Mouse (Mus musculus) myocyte (in vitro differentiated cells): ENCODE results near the gene Olfr47.

Source experiments
- CEBPB ChIP-seq: IDR thresholded peaks from 2 replicates; pipeline ENCODE4 v1.6.1; 2011; ENCODE audit warnings: mild to moderate bottlenecking, moderate library complexity; ENCODE audit not compliant: poor library complexity, insufficient read depth, severe bottlenecking
- E2F4 ChIP-seq: IDR thresholded peaks from one replicate; pipeline ENCODE4 v1.6.1; 2011; ENCODE audit warnings: mild to moderate bottlenecking, control low read depth, moderate library complexity; ENCODE audit not compliant: insufficient read depth
- MAX ChIP-seq: IDR thresholded peaks from one replicate; pipeline ENCODE4 v1.6.1; 2011; ENCODE audit warnings: low read depth, mild to moderate bottlenecking, control low read depth
- MYOD1 ChIP-seq, 3 experiments: IDR thresholded peaks; one replicate each; pipeline ENCODE4 v1.6.1; 2011; ENCODE audit warnings: control low read depth in 2 of 3, low read depth in 2 of 3, mild to moderate bottlenecking in 2 of 3, moderate library complexity in 1 of 3; ENCODE audit not compliant: insufficient read length in 2 of 3, control insufficient read depth in 1 of 3
- MYOG ChIP-seq, 3 experiments: IDR thresholded peaks; one replicate each; pipeline ENCODE4 v1.6.1; 2011; ENCODE audit warnings: control low read depth in 2 of 3, low read depth in 2 of 3, mild to moderate bottlenecking in 2 of 3; ENCODE audit not compliant: insufficient read length in 2 of 3, control insufficient read depth in 1 of 3, insufficient read depth in 1 of 3
- POLR2A ChIP-seq: IDR thresholded peaks from one replicate; pipeline ENCODE4 v1.6.1; 2011; ENCODE audit warnings: low read depth, mild to moderate bottlenecking, control low read depth, moderate library complexity; ENCODE audit not compliant: insufficient read length
- POLR2AphosphoS2 ChIP-seq: IDR thresholded peaks from one replicate; pipeline ENCODE4 v1.6.1; 2011; ENCODE audit warnings: low read depth, control low read depth; ENCODE audit not compliant: insufficient read length
- REST ChIP-seq: IDR thresholded peaks from one replicate; pipeline ENCODE4 v1.6.1; 2011; ENCODE audit warnings: mild to moderate bottlenecking, control low read depth, moderate library complexity; ENCODE audit not compliant: insufficient read depth, insufficient read length
- SRF ChIP-seq: IDR thresholded peaks from one replicate; pipeline ENCODE4 v1.6.1; 2011; ENCODE audit warnings: low read depth; ENCODE audit not compliant: control insufficient read depth, insufficient read length
- TCF12 ChIP-seq: IDR thresholded peaks from one replicate; pipeline ENCODE4 v1.6.1; 2011; ENCODE audit warnings: mild to moderate bottlenecking, control low read depth; ENCODE audit not compliant: poor library complexity, insufficient read depth, severe bottlenecking
- TCF3 ChIP-seq: IDR thresholded peaks from one replicate; pipeline ENCODE4 v1.6.1; 2011; ENCODE audit warnings: low read depth, control low read depth; ENCODE audit not compliant: insufficient read length
- USF1 ChIP-seq: IDR thresholded peaks from one replicate; pipeline ENCODE4 v1.6.1; 2011; ENCODE audit warnings: low read depth, mild to moderate bottlenecking, control low read depth, moderate library complexity

DNA sequence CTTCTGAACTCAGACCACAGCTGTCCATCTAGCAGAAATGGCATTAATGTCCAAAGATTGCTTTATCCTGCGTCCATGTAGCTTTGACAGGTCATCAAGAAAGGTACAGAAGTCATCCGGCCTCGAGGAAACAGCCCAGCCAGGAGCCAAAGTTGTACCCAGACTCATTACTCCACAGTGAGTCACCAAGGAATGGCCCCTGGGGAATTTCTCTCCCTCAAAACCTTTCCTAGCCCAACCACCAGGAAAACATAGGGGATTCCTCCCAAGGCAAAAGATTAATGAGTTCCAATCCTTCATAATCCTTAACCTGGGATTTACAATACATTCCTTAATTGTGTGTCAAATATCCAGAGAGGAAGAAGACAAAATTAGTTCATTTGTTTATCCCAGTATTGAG lies 16.1 kb downstream of the Olfr47 start:
- TF ChIP-seq MYOD1 (IDR thresholded peaks at IDR 0.05; ENCODE audit: control insufficient read depth in 1 of 3, insufficient read length in 2 of 3, low read depth in 2 of 3) (no peak), CEBPB (no peak), E2F4 (no peak), POLR2A (no peak), TCF12 (no peak), POLR2AphosphoS2 (no peak), MAX (no peak), USF1 (no peak), MYOG (IDR thresholded peaks at IDR 0.05; ENCODE audit: control insufficient read depth in 1 of 3, insufficient read depth in 1 of 3, insufficient read length in 2 of 3, low read depth in 2 of 3) (no peak), REST (no peak), SRF (no peak), TCF3 (no peak)
